Mouse (Mus musculus) limb, embryonic 14.5 days (tissue): Measurements from ENCODE around the gene Agap1. TPM values are rescaled to one million over a fixed set of nuclear protein-coding genes. Genes with fewer than 3 reads are reported as not detected.

ENCODE experiments used
- ATAC-seq: fragments of 200-750 bp; cut with Nextera tagmentation; 2 replicates; pipeline ENCODE4 v1.8.0; 2017; ENCODE audit warnings: low read depth, moderate number of reproducible peaks, moderate TSS enrichment; ENCODE audit not compliant: low FRiP score
- DNase-seq: peaks from one replicate; pipeline ENCODE4 v3.0.0-alpha.2; 2015; ENCODE audit warnings: low spot score
- H3K27ac ChIP-seq: fragments of 300-500 bp; sonication (generic); replicated peaks from 2 replicates; pipeline ENCODE4 v1.5.1; 2014; ENCODE audit warnings: low read depth, mild to moderate bottlenecking, low read length, moderate library complexity, mixed read lengths
- H3K27me3 ChIP-seq: fragments of 300-500 bp; sonication (generic); 2 replicates; pipeline ENCODE4 v1.6.1; 2014; ENCODE audit warnings: low read length, mixed read lengths; ENCODE audit not compliant: control insufficient read depth, insufficient read depth
- H3K36me3 ChIP-seq: fragments of 300-500 bp; sonication (generic); 2 replicates; pipeline ENCODE4 v1.6.1; 2014; ENCODE audit warnings: mild to moderate bottlenecking, low read length, moderate library complexity, mixed read lengths; ENCODE audit not compliant: control insufficient read depth, insufficient read depth
- H3K4me1 ChIP-seq: fragments of 300-500 bp; sonication (generic); 2 replicates; pipeline ENCODE4 v1.6.1; 2014; ENCODE audit warnings: antibody characterized with exemption, low read length, mixed read lengths; ENCODE audit not compliant: control insufficient read depth, insufficient read depth
- H3K4me2 ChIP-seq: fragments of 300-500 bp; sonication (generic); replicated peaks from 2 replicates; pipeline ENCODE4 v1.6.1; 2014; ENCODE audit warnings: low read depth, mild to moderate bottlenecking, low read length, moderate library complexity; ENCODE audit not compliant: severe bottlenecking
- H3K4me3 ChIP-seq: fragments of 300-500 bp; sonication (generic); replicated peaks from 2 replicates; pipeline ENCODE4 v1.5.1; 2014; ENCODE audit warnings: low read length
- H3K9ac ChIP-seq: fragments of 300-500 bp; sonication (generic); 2 replicates; pipeline ENCODE4 v1.6.1; 2014; ENCODE audit warnings: mild to moderate bottlenecking, low read depth, low read length, moderate library complexity; ENCODE audit not compliant: severe bottlenecking
- H3K9me3 ChIP-seq: fragments of 300-500 bp; sonication (generic); 2 replicates; pipeline ENCODE4 v1.6.1; 2016; ENCODE audit warnings: low read length; ENCODE audit not compliant: control insufficient read depth
- POLR2A ChIP-seq: fragments of 200-500 bp; IDR thresholded peaks from 2 replicates; pipeline ENCODE4 v1.8.0; 2012; ENCODE audit warnings: inconsistent platforms, mild to moderate bottlenecking, moderate library complexity, borderline replicate concordance; ENCODE audit not compliant: insufficient read depth, insufficient read length; ENCODE audit errors: extremely low read depth
- WGBS: fragments of 180-500 bp; shearing (Covaris S2); extraction: QIAGEN DNeasy Blood & Tissue Kit; methylation state at CpG from one replicate; pipeline ENCODE4 v1.1.7; 2014; 5-methylcytosine and 5-hydroxymethylcytosine counted together
- polyA plus RNA-seq, 2 experiments: library from polyadenylated mRNA; depleted of rRNA in 1 of 2; stranded (reverse) in 1 of 2; unstranded in 1 of 2; fragments of >200 nt; fragmentation: Nextera tagmentation in 1 of 2; extraction: Ambion mirVana in 1 of 2; gene quantifications; 2 replicates each; pipeline versions ENCODE4 v1.2.1 to v1.2.3; 2012 to 2014

The Agap1 gene
- polyA plus RNA-seq, 2 experiments = 16.2 to 19.5 TPM

GRCm38 (mm10) chr1:89884335-89884734, 429.7 kb downstream of the Agap1 start:
- H3K4me2 ChIP-seq = no peak overlapping the region
- H3K36me3 ChIP-seq = peaks cover 13% of the 10 kb centered on the region
- DNase-seq (no peak), ATAC-seq (no peak)
- 92% methylated on average over 8 of the region's 8 CpGs for WGBS
- no peaks in the 10 kb centered on the region for H3K9me3 ChIP-seq
- no peak overlapping the region for H3K9ac ChIP-seq
- H3K27ac ChIP-seq = no peak overlapping the region
- H3K4me3 ChIP-seq = no peak overlapping the region
- no peaks in the 10 kb centered on the region for H3K27me3 ChIP-seq
- peaks cover 6% of the 10 kb centered on the region; the same call in 1 of the 2 replicates for H3K4me1 ChIP-seq
- TF ChIP-seq POLR2A = no peak

DNA sequence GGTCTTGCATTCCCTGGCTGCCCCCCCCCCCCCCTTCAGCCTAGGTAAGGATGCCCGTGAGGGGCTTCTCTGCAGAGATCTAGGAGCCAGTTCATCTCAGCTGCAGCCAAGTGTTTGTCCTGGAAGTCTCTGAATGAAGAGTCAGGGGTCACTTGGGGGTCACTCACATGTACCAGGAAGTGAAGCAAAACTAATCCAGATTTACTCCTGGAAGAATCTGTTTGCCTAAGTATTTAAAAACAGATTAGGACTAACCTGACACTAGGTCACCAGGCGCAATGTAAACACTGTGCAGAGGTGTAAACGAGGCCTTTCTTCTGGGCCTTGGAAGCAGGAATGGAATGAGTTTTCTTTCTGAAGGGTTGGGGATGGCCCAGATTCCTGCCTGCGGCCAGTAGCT, 431.1 kb downstream of the Agap1 start:
- DNase-seq = no peak
- WGBS = 34% methylated on average over 4 of the region's 4 CpGs
- no peak overlapping the region for H3K27ac ChIP-seq
- no peak overlapping the region for H3K9ac ChIP-seq
- no peak overlapping the region for H3K4me2 ChIP-seq
- peaks cover 26% of the 10 kb centered on the region for H3K36me3 ChIP-seq
- no peak for ATAC-seq
- H3K9me3 ChIP-seq = no peaks in the 10 kb centered on the region
- H3K4me1 ChIP-seq = peaks cover 6% of the 10 kb centered on the region; the same call in 1 of the 2 replicates
- no peak for TF ChIP-seq POLR2A
- H3K4me3 ChIP-seq = no peak overlapping the region
- no peaks in the 10 kb centered on the region for H3K27me3 ChIP-seq

- 83% methylated on average over 6 of the region's 6 CpGs for WGBS
- no peak for TF ChIP-seq POLR2A
Observed at GRCm38 (mm10) chr1:89891400-89891799, 436.8 kb downstream of the Agap1 start.

GRCm38 (mm10) chr1:89892281-89892680, 437.7 kb downstream of the Agap1 start:
- H3K4me1 ChIP-seq = no peaks in the 10 kb centered on the region
- H3K4me2 ChIP-seq = no peak overlapping the region
- no peak overlapping the region for H3K27ac ChIP-seq
- H3K9me3 ChIP-seq = no peaks in the 10 kb centered on the region
- no peaks in the 10 kb centered on the region for H3K27me3 ChIP-seq
- TF ChIP-seq POLR2A = no peak
- H3K4me3 ChIP-seq = no peak overlapping the region
- WGBS = 70% methylated on average over 7 of the region's 7 CpGs
- peaks cover 35% of the 10 kb centered on the region for H3K36me3 ChIP-seq
- H3K9ac ChIP-seq = no peak overlapping the region
- no peak for DNase-seq
- ATAC-seq = no peak

More at GRCm38 (mm10) chr1:89891400-89891799, 436.8 kb downstream of the Agap1 start:
- Histone ChIP-seq H3K27me3 (no peaks in the 10 kb centered on the region), H3K27ac (no peak overlapping the region), H3K4me2 (no peak overlapping the region), H3K4me1 (no peaks in the 10 kb centered on the region), H3K36me3 (peaks cover 35% of the 10 kb centered on the region), H3K9me3 (no peaks in the 10 kb centered on the region), H3K9ac (no peak overlapping the region), H3K4me3 (no peak overlapping the region)
- DNase-seq (no peak), ATAC-seq (no peak)

DNA sequence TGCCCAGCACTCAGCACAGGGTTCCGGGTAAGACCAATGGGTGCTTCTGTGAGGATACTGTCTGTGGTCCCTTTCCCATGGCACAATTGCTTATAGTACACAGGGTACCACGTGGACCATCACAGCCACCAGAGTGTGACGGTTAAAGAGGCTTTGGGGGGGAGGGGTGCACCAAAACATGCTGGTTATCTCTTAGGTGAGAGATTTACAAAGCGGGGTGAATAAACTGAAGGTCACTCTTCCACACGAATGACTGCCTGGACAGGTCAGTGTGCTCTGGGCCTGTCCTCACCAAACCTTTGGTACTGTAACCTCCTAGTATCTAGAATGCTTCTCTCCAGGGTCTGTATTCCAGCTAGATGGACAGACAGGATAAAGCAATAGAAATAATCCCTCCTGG, 441.2 kb downstream of the Agap1 start:
- no peak for ATAC-seq
- DNase-seq = no peak
- Histone ChIP-seq H3K36me3 (peaks cover 8% of the 10 kb centered on the region; the same call in 1 of the 2 replicates), H3K9ac (no peak overlapping the region), H3K27me3 (no peaks in the 10 kb centered on the region), H3K4me1 (no peaks in the 10 kb centered on the region), H3K4me2 (no peak overlapping the region), H3K27ac (no peak overlapping the region), H3K9me3 (no peaks in the 10 kb centered on the region), H3K4me3 (no peak overlapping the region)
- TF ChIP-seq POLR2A = no peak
- 91% methylated on average over 5 of the region's 5 CpGs for WGBS

DNA sequence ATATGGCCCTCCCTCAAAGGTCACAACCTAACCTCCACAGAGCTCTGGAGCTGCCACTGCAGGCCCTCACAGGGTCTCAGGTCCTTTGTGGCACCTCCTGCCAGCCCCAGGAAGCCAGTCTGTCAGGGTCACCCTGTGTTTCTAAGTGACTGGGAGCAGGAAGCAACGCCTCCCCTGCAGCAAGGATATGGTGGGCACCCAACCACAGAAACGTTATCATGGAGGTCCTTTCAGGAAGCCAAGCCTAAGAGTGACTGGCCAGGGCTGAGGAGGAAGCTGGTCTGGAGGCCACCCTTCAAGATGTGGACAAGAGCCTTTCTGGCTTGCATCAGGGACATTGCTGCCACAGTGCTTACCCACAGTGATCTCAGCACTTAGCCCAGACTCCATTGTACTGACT, 444.4 kb downstream of the Agap1 start:
- no peak for ATAC-seq
- Histone ChIP-seq H3K9ac (no peak overlapping the region), H3K36me3 (no peaks in the 10 kb centered on the region), H3K27me3 (no peaks in the 10 kb centered on the region), H3K4me2 (no peak overlapping the region), H3K4me1 (no peaks in the 10 kb centered on the region), H3K27ac (no peak overlapping the region), H3K9me3 (no peaks in the 10 kb centered on the region), H3K4me3 (no peak overlapping the region)
- no peak for TF ChIP-seq POLR2A
- DNase-seq = no peak
- WGBS = 74% methylated on average over 2 of the region's 2 CpGs
